Comparison of ENCODE assay signal across 10 mouse cellular contexts in the genomic region with DNA sequence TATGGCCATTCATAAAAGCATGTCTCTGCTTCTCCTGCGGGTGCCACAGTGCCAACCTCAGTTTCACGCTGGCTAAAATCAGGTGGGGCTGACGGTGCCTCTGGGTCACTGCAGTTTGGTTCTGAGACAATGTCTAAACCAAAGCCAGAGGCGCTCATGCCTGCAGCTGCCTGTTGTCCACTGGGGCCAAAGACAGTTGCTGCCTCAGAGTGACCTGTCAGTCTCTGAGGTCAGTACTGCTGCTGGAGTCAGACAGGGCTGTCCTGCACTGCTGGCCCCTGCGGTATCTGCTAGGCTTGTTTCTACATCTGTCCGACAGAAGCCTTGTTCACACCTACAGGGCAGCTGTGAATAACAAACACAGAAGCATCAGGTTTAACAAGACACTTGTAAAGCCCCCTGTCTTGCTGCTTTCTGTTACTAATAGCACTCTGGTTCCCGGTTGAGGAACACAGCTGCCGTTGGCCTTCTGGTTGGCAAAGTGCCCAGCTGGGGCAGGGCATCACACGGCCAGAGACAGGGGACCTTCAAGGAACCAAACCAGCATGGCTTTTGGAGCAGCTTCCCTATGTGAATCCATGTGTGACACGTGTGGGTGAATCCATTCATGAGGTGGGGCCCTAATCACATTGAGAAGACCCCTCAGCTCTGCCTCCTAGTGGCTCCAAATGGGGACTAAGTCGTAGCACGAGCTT.
DNase-seq lines count a peak whose midpoint lies in the region; ATAC-seq and TF ChIP-seq lines count a peak whose summit lies in the region.
"Had no signal": no experiment of that assay in that cellular context is flagged by ENCODE, and none has a peak within 500 bp of the region (broad histone marks: within the 10 kb centered on the region; RNA-seq: fewer than 3 reads in every experiment).

No protein-coding gene starts in this region.

- no peak for ATAC-seq in heart, postnatal 0 days (ENCODE audit: insufficient read depth, low read depth)
- peak; percentile 18; the same call in 1 of the 2 replicates for ATAC-seq in lung, embryonic 14.5 days (ENCODE audit: insufficient read depth)
- no peak for ATAC-seq in limb, embryonic 12.5 days (ENCODE audit: insufficient number of reproducible peaks, insufficient read depth, low FRiP score, low TSS enrichment, low read depth)

- DNase-seq in heart, postnatal 0 days (ENCODE audit: low spot score) = peak; percentile 45
- DNase-seq in heart, adult 18-20 months = no peak
- peak; percentile 71 for DNase-seq in lung, embryonic 14.5 days
- DNase-seq in lung, postnatal 25 days (ENCODE audit: low spot score) = no peak
- peak; percentile 11 for DNase-seq in R1 (ENCODE audit: low read depth, low spot score)
- DNase-seq in left cerebral cortex, postnatal 25 days (ENCODE audit: low spot score in 2 of 2) = no peak
- no peak for DNase-seq in layer of hippocampus, adult 18-20 months (ENCODE audit: low spot score in 2 of 2)

- H3K27me3 ChIP-seq in heart, postnatal 0 days (ENCODE audit: control insufficient read depth, insufficient read depth, low read length) = 0 out of 2 replicates have a peak, but pooled peaks cover 3% of the 10 kb centered on the region
- no peaks in the 10 kb centered on the region for H3K27me3 ChIP-seq in lung, embryonic 14.5 days (ENCODE audit: insufficient read depth, low read length)
- H3K27me3 ChIP-seq in limb, embryonic 12.5 days = 0 out of 2 replicates have a peak, but pooled peaks cover 7% of the 10 kb centered on the region
- H3K27me3 ChIP-seq: limb, embryonic 15.5 days had no signal

- no peaks in the 10 kb centered on the region for H3K4me1 ChIP-seq in heart, postnatal 0 days (ENCODE audit: control insufficient read depth, insufficient read depth)
- H3K4me1 ChIP-seq in lung, embryonic 14.5 days (ENCODE audit: insufficient read depth) = peaks cover 16% of the 10 kb centered on the region; the same call in 1 of the 2 replicates
- peaks cover 61% of the 10 kb centered on the region for H3K4me1 ChIP-seq in limb, embryonic 12.5 days (replicated peaks)

- no peak overlapping the region for H3K27ac ChIP-seq in heart, postnatal 0 days (ENCODE audit: low read depth)
- no peak overlapping the region for H3K27ac ChIP-seq in lung, embryonic 14.5 days (ENCODE audit: low read depth)
- H3K27ac ChIP-seq in limb, embryonic 12.5 days = peak overlapping the region; percentile 64; the same call in 1 of the 2 replicates
- H3K27ac ChIP-seq: limb, embryonic 15.5 days had no signal

- no peak overlapping the region for H3K4me2 ChIP-seq in heart, postnatal 0 days (ENCODE audit: low read depth, low read length)
- H3K4me2 ChIP-seq in lung, embryonic 14.5 days = no peak overlapping the region
- H3K4me2 ChIP-seq in limb, embryonic 12.5 days = no peak overlapping the region
- H3K4me2 ChIP-seq: limb, embryonic 15.5 days had no signal

- intact Hi-C loops in left cerebral cortex, postnatal 25 days (cut with DNase I) = no loop called here

- no peak; the same call in 1 of the 2 replicates for TF ChIP-seq CTCF in heart, postnatal 0 days (IDR thresholded peaks at IDR 0.05; ENCODE audit: low read depth)
- TF ChIP-seq CTCF in lung, embryonic 14.5 days (IDR thresholded peaks at IDR 0.05; ENCODE audit: low read depth) = peak; percentile 43

- H3K9me3 ChIP-seq in heart, postnatal 0 days (replicated peaks; ENCODE audit: control insufficient read depth, low read length) = no peaks in the 10 kb centered on the region
- no peaks in the 10 kb centered on the region for H3K9me3 ChIP-seq in lung, embryonic 14.5 days (ENCODE audit: low read depth, low read length)
- 0 out of 2 replicates have a peak, but pooled peaks cover 4% of the 10 kb centered on the region for H3K9me3 ChIP-seq in limb, embryonic 12.5 days
- H3K9me3 ChIP-seq: limb, embryonic 15.5 days had no signal

- TF ChIP-seq EP300 in heart, postnatal 0 days (IDR thresholded peaks at IDR 0.05; ENCODE audit: low read depth) = no peak

- H3K9ac ChIP-seq in heart, postnatal 0 days (replicated peaks; ENCODE audit: low read depth, low read length) = no peak overlapping the region
- no peak overlapping the region for H3K9ac ChIP-seq in lung, embryonic 14.5 days
- H3K9ac ChIP-seq in limb, embryonic 12.5 days (replicated peaks) = no peak overlapping the region
- H3K9ac ChIP-seq: limb, embryonic 15.5 days had no signal

- H3K4me3 ChIP-seq in heart, postnatal 0 days (ENCODE audit: low read depth, low read length) = no peak overlapping the region
- no peak overlapping the region for H3K4me3 ChIP-seq in lung, embryonic 14.5 days (ENCODE audit: low read depth, low read length)
- no peak overlapping the region for H3K4me3 ChIP-seq in limb, embryonic 12.5 days (replicated peaks)
- H3K4me3 ChIP-seq: limb, embryonic 15.5 days had no signal

- WGBS in heart, postnatal 0 days = 41% methylated on average over 12 of the region's 12 CpGs
- WGBS in lung, embryonic 14.5 days = 39% methylated on average over 12 of the region's 12 CpGs
- 47% methylated on average over 12 of the region's 12 CpGs for WGBS in limb, embryonic 12.5 days

- no peaks in the 10 kb centered on the region for H3K36me3 ChIP-seq in heart, postnatal 0 days (replicated peaks; ENCODE audit: control insufficient read depth, insufficient read depth, low read length)
- H3K36me3 ChIP-seq in lung, embryonic 14.5 days (ENCODE audit: insufficient read depth) = no peaks in the 10 kb centered on the region
- H3K36me3 ChIP-seq in limb, embryonic 12.5 days = no peaks in the 10 kb centered on the region
- H3K36me3 ChIP-seq: G1E had no signal

Comparison
In these comparisons a context has a peak if more than half of its experiments do, and no peak if none do; other contexts are left out.
1. DNase-seq: peak in heart, postnatal 0 days (single experiment), lung, embryonic 14.5 days (single experiment) and R1 (single experiment); none in heart, adult 18-20 months (0 of 2), lung, postnatal 25 days (single experiment), left cerebral cortex, postnatal 25 days (0 of 2) and layer of hippocampus, adult 18-20 months (0 of 2).